Mouse (Mus musculus): Measurements from ENCODE around the gene Pafah1b1. TPM values are rescaled to one million over a fixed set of nuclear protein-coding genes. Genes with fewer than 3 reads are reported as not detected.

Pafah1b1 gene
- 100 to 1,000 TPM; 310 to 407 (median 358) TPM for total RNA-seq (2022)

- peak; percentile 91 to 95 for DNase-seq (ENCODE audit: low spot score in 2 of 2)
Measured at GRCm38 (mm10) chr11:74724235-74724791, at the start of gene Pafah1b1. TSS of gene Pafah1b1 (minus strand) at chr11:74724670.

GRCm38 (mm10) chr11:74772386-74772785 lies 47.9 kb upstream of the Pafah1b1 start:
- no peak for DNase-seq (ENCODE audit: low spot score in 2 of 2)

GRCm38 (mm10) chr11:74771650-74772049 lies 47.2 kb upstream of the Pafah1b1 start:
- no peak for DNase-seq (ENCODE audit: low spot score in 2 of 2)

GRCm38 (mm10) chr11:74771234-74771633 lies 46.8 kb upstream of the Pafah1b1 start:
- DNase-seq (ENCODE audit: low spot score in 2 of 2), result no peak

- peak; percentile 94 to 96 for DNase-seq (ENCODE audit: low spot score in 2 of 2)
Measured at GRCm38 (mm10) chr11:74770595-74771207, 46.2 kb upstream of the Pafah1b1 start, which contains the start of gene Mettl16. TSS of gene Mettl16 (plus strand) at chr11:74770830.

- no peak for DNase-seq (ENCODE audit: low spot score in 2 of 2)
Measured at GRCm38 (mm10) chr11:74770037-74770436, 45.6 kb upstream of the Pafah1b1 start.

- no peak for DNase-seq (ENCODE audit: low spot score in 2 of 2)
Measured at GRCm38 (mm10) chr11:74768045-74768444, 43.6 kb upstream of the Pafah1b1 start.

GRCm38 (mm10) chr11:74767469-74767868 lies 43.0 kb upstream of the Pafah1b1 start:
- no peak for DNase-seq (ENCODE audit: low spot score in 2 of 2)

GRCm38 (mm10) chr11:74763960-74764625 lies 39.6 kb upstream of the Pafah1b1 start:
- DNase-seq (ENCODE audit: low spot score in 2 of 2), result peak; percentile 52 to 62

GRCm38 (mm10) chr11:74761011-74761705 lies 36.7 kb upstream of the Pafah1b1 start:
- no peak for DNase-seq (ENCODE audit: low spot score in 2 of 2)

- no peak for DNase-seq (ENCODE audit: low spot score in 2 of 2)
Measured at GRCm38 (mm10) chr11:74756631-74757030, 32.2 kb upstream of the Pafah1b1 start.

- peak; percentile 32 to 38 for DNase-seq (ENCODE audit: low spot score in 2 of 2)
Measured at GRCm38 (mm10) chr11:74751352-74752066, 27.0 kb upstream of the Pafah1b1 start.

- DNase-seq (ENCODE audit: low spot score in 2 of 2), result no peak
Measured at GRCm38 (mm10) chr11:74750662-74751351, 26.3 kb upstream of the Pafah1b1 start.

GRCm38 (mm10) chr11:74749241-74749640 lies 24.8 kb upstream of the Pafah1b1 start:
- DNase-seq (ENCODE audit: low spot score in 2 of 2), result no peak

- DNase-seq (ENCODE audit: low spot score in 2 of 2), result no peak
Measured at GRCm38 (mm10) chr11:74748022-74748421, 23.6 kb upstream of the Pafah1b1 start.

- DNase-seq (ENCODE audit: low spot score in 2 of 2), result no peak
Measured at GRCm38 (mm10) chr11:74737861-74738260, 13.4 kb upstream of the Pafah1b1 start.

GRCm38 (mm10) chr11:74734917-74735316 lies 10.4 kb upstream of the Pafah1b1 start:
- peak; percentile 55 to 58 for DNase-seq (ENCODE audit: low spot score in 2 of 2)

GRCm38 (mm10) chr11:74725181-74725580 lies 711 bp upstream of the Pafah1b1 start:
- DNase-seq (ENCODE audit: low spot score in 2 of 2), result no peak

- peak; percentile 73 to 74 for DNase-seq (ENCODE audit: low spot score in 2 of 2)
Measured at GRCm38 (mm10) chr11:74723357-74724234, 874 bp downstream of the Pafah1b1 start.

GRCm38 (mm10) chr11:74721971-74722370 lies 2.5 kb downstream of the Pafah1b1 start:
- DNase-seq (ENCODE audit: low spot score in 2 of 2), result no peak
